Mouse (Mus musculus) embryonic fibroblast, embryonic 13.5 days (primary cell): ENCODE results near the gene Dcbld1.

ENCODE experiments used
- CTCF ChIP-seq: IDR thresholded peaks from 2 replicates; pipeline ENCODE4 v1.5.1; 2011; ENCODE audit warnings: mild to moderate bottlenecking, control low read depth, low read length, moderate library complexity, borderline replicate concordance; ENCODE audit not compliant: insufficient read depth
- POLR2A ChIP-seq: IDR thresholded peaks from 2 replicates; pipeline ENCODE4 v1.6.1; 2011; ENCODE audit warnings: low read depth, mild to moderate bottlenecking, control low read depth, low read length, moderate library complexity

GRCm38 (mm10) chr10:52289261-52289660, 55.8 kb downstream of the Dcbld1 start:
- TF ChIP-seq POLR2A (no peak), CTCF (no peak)
